Mouse (Mus musculus) heart, adult 2 months (tissue): ENCODE measurements around the gene Ptpn23.

Experiments
- CTCF ChIP-seq: fragments of 200-600 bp; IDR thresholded peaks from 2 replicates; pipeline ENCODE4 v1.8.1; 2022; ENCODE audit warnings: antibody characterized with exemption, mild to moderate bottlenecking, moderate library complexity
- POLR2A ChIP-seq: fragments of 200-500 bp; IDR thresholded peaks from 2 replicates; pipeline ENCODE4 v1.6.1; 2011; ENCODE audit warnings: mild to moderate bottlenecking, low read depth, low read length, control low read depth; ENCODE audit not compliant: insufficient read depth

GRCm38 (mm10) chr9:110340037-110340750 is 67.8 kb downstream of the Ptpn23 start:
- no peak for TF ChIP-seq CTCF
- no peak for TF ChIP-seq POLR2A
